Mouse (Mus musculus) intestine, embryonic 15.5 days (tissue): Measurements from ENCODE around the gene Reg3d. TPM values are rescaled to one million over a fixed set of nuclear protein-coding genes. Genes with fewer than 3 reads are reported as not detected.

Experiments
- polyA plus RNA-seq: library from polyadenylated mRNA; unstranded; fragments of >200 nt; fragmentation: Nextera tagmentation; extraction: Ambion mirVana; gene quantifications from 2 replicates; pipeline ENCODE4 v1.2.1, GENCODE M21; 2015

Reg3d gene
- polyA plus RNA-seq, 1 experiment from 2014 or later = 0.75 TPM

Other genes with a start within 250 kb of the Reg3d start
- 8.1 and 10.1 TPM in 2 replicates for gene Reg3b, start 8.2 kb downstream of the Reg3d start, polyA plus RNA-seq
- gene Reg3a, start 1.8 kb upstream of the Reg3d start, polyA plus RNA-seq = not detected in 2 replicates
- not detected in 2 replicates for gene Reg2, start 16.8 kb upstream of the Reg3d start, polyA plus RNA-seq
- 27.9 and 65.0 TPM in 2 replicates for gene Reg1, start 43.8 kb upstream of the Reg3d start, polyA plus RNA-seq
- 1.7 and 2.6 TPM in 2 replicates for gene Reg3g, start 90.0 kb upstream of the Reg3d start, polyA plus RNA-seq